Mouse (Mus musculus): ENCODE results near the gene Robo4.

The Robo4 gene

DNA sequence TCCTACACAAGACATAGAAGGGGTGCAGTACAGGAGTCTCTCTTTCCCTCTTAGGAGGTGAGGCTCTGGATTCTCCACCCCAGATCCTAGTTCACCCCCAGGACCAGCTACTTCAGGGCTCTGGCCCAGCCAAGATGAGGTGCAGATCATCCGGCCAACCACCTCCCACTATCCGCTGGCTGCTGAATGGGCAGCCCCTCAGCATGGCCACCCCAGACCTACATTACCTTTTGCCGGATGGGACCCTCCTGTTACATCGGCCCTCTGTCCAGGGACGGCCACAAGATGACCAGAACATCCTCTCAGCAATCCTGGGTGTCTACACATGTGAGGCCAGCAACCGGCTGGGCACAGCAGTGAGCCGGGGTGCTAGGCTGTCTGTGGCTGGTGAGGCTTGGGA is 804 bp downstream of the Robo4 start:
- DNase-seq (ENCODE audit: low spot score): no peak

GRCm38 (mm10) chr9:37403011-37403410 is 1.3 kb downstream of the Robo4 start:
- DNase-seq (ENCODE audit: low spot score): no peak

DNA sequence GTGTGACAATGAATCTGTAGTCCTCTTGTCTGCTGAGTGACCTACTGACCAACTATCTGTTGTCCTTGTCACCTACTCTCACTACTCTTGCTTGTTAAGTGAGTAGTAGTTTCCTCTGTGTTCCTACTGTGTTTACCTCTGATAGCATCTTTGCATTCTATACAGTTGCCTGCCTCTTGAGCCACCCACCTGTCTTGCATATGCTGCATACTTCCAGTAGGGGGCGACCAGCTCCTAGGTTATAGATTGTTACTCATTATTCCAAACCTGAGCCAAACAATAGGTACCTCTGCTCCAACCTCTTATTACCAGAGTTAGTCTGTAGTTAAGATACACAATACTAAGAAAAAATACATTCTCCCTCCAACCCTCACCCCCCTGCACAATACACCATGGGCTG is 4.7 kb downstream of the Robo4 start:
- peak; percentile 39 for DNase-seq (ENCODE audit: low spot score)

DNA sequence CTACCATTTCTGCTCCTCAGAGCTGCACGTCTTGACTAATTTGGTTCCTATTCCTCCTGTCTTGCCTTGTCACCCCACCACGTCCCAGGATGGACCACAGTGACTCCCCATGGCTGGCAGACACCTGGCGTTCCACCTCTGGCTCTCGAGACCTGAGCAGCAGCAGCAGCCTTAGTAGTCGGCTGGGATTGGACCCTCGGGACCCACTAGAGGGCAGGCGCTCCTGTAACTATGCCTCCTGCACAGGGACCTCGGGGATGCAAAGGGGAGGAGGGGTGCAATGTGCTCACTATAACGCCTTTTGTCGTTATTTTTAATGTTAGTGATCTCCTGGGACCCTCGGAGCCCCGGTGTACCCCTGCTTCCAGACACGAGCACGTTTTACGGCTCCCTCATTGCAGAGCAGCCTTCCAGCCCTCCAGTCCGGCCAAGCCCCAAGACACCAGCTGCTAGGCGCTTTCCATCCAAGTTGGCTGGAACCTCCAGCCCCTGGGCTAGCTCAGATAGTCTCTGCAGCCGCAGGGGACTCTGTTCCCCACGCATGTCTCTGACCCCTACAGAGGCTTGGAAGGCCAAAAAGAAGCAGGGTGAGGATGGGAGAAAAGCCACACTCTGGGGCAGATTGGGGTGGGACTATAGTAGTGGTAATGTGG is 6.3 kb downstream of the Robo4 start:
- DNase-seq (ENCODE audit: low spot score): no peak

GRCm38 (mm10) chr9:37409698-37410445 is 8.2 kb downstream of the Robo4 start:
- DNase-seq (ENCODE audit: low spot score): no peak

- DNase-seq (ENCODE audit: low spot score): no peak
Observed at GRCm38 (mm10) chr9:37412989-37413388, 11.3 kb downstream of the Robo4 start.

GRCm38 (mm10) chr9:37414666-37415065 is 13.0 kb downstream of the Robo4 start:
- no peak for DNase-seq (ENCODE audit: low spot score)

DNA sequence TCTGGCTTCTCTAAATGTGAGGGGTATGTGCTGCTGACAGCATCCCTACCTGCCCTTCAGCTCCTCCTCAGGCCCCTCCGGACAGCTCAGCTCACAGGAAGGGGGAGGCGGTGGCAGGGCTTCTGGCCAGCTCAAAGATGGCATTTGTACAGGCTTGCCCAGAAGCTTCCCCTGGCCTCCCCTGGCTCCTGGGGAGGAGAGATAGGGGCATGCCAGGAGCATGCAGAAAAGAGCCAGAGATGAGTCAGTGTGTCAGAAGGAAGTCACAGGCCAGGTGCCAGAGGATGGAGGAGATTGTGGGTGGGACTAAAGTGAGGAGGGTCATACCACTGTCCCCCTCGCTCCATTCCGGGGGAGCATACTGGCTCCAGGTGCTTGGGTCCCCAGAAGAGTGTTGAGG is 17.1 kb downstream of the Robo4 start:
- no peak for DNase-seq (ENCODE audit: low spot score)

DNA sequence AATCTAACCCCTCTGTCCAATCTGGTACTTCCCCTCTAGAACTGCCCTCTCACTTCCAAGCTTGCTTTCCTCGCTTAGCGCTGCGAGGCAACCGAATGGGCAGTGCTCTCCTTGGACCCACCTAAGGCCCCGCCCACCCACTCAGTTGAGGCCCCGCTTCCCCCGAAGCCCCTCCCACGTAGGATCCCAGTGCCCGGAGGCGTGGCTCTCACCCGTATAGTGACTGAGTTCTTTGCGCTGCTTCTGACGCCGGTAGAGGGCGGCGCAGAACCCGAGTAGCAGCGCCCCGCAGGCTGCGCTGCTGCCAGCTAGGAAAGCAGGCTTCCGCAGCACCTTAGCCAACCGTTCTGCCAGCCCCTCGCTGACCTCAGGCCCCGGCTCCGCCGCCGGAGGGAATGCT is 19.0 kb downstream of the Robo4 start:
- peak; percentile 91 for DNase-seq (ENCODE audit: low spot score)

GRCm38 (mm10) chr9:37421239-37421638 is 19.5 kb downstream of the Robo4 start:
- peak; percentile 18 for DNase-seq (ENCODE audit: low spot score)

DNA sequence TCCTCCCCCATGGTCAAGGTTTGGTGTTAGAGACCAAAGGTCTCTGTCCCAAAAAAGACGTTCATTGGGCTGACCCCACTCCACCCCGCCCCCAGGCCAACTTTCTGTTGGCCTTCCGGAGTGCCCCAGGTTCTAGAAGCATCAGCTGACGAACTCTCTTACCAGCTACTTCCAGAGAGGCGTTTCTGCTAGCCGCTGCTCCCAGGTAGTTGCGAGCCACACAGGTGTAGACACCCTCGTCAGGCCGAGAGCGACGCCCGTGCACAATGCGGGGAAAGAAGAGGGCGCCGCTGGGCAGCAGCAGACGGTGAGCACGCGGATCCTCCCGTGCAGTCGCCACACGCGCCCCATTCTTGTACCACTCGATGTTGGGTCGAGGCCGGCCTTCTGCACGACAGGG is 27.6 kb downstream of the Robo4 start:
- DNase-seq (ENCODE audit: low spot score): no peak

- DNase-seq (ENCODE audit: low spot score): peak; percentile 82
Observed at GRCm38 (mm10) chr9:37430582-37430981, 28.9 kb downstream of the Robo4 start.

- DNase-seq (ENCODE audit: low spot score): peak; percentile 38
Observed at GRCm38 (mm10) chr9:37432026-37432666, 30.4 kb downstream of the Robo4 start.

DNA sequence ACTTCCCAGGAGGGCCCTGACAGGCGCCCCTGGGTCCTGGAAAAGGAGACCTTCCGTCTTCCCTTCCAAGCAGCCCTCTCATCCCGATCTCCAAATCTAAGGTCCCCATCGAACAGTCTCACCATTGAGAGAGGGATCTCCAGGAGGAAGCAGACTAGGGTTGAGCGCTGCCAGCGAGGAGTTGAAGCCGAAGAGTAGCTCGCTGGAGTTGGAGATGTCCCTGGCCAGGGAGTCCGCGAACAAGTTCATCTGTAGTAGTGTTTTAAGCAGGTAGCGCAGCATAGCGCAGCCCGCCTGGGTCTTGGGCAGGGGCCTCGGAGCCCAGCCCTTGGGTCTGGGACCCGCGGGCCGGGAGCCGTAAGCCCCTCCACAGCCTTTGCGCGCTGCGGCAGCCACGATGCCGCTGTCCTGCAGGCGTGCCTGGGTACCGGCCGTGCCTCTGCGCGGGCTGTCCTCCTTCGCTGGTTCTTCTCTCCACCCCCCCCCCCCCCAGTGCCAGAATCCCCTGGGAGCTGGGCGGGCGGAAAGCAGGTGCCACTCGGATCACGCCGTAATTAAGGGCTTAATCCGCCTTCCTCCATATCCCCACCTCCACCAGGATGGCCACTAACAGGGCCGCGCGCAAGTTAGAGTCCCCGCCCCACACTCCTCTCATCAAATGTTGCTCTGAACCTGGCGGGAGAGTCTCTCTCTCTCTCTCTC is 31.2 kb downstream of the Robo4 start, which contains the start of gene Robo3:
Gene Robo3, minus strand, starts transcription at position 527 of the 702 bp plus-strand sequence.
- no peak for DNase-seq (ENCODE audit: low spot score)

GRCm38 (mm10) chr9:37433823-37434560 is 32.3 kb downstream of the Robo4 start:
- no peak for DNase-seq (ENCODE audit: low spot score)

DNA sequence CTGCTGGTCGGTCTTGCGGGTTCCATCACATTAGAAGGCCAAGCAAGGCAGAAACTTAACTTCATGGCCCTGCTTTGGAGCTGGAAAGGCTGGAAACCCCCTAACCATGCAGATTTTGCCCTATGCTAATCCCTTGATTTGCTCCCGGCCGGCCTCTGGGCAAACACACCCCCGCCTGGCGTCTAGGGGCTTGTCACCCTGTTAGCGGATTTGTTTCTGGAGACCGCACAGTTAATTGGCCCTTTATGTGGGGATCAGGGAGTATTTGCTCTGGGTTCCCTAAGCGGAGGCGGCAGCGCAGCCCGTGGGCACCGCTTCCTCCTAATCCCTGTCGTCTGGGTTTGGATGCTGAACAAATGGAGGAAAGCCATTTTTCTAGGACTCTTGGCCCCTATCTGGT is 33.2 kb downstream of the Robo4 start:
- DNase-seq (ENCODE audit: low spot score): no peak

- DNase-seq (ENCODE audit: low spot score): no peak
Observed at GRCm38 (mm10) chr9:37435616-37436015, 33.9 kb downstream of the Robo4 start.

- no peak for DNase-seq (ENCODE audit: low spot score)
Observed at GRCm38 (mm10) chr9:37437772-37438735, 36.4 kb downstream of the Robo4 start.

- DNase-seq (ENCODE audit: low spot score): no peak
Observed at GRCm38 (mm10) chr9:37452401-37452800, 50.7 kb downstream of the Robo4 start.

- no peak for DNase-seq (ENCODE audit: low spot score)
Observed at GRCm38 (mm10) chr9:37453328-37453727, 51.6 kb downstream of the Robo4 start.

Measured in lung, postnatal 25 days (tissue).